Mouse (Mus musculus): ENCODE measurements around the gene Loxl3. TPM values are rescaled to one million over a fixed set of nuclear protein-coding genes. Genes with fewer than 3 reads are reported as not detected.

Gene Loxl3
- polyA plus RNA-seq (2014; fragmentation: Illumina TruSeq; extraction: RNeasy Lipid Tissue Mini Kit (QIAGEN cat#74804); ENCODE audit: low read depth, low replicate concordance) = 1.3 TPM

GRCm38 (mm10) chr6:83033249-83034185, at the start of gene Loxl3, which contains the start of gene Dok1:
Loxl3 (plus strand) TSS chr6:83034173.
Dok1 (minus strand) TSS chr6:83033471.

GRCm38 (mm10) chr6:83054074-83054851, 20.3 kb downstream of the Loxl3 start, which contains the start of gene Aup1:
Aup1 (plus strand) TSS chr6:83054521.

GRCm38 (mm10) chr6:83054871-83055431, 21.0 kb downstream of the Loxl3 start, which contains the start of gene Htra2:
Htra2 (minus strand) TSS chr6:83055273.

GRCm38 (mm10) chr6:83057790-83058189, 23.8 kb downstream of the Loxl3 start, which contains the start of gene Dqx1:
Dqx1 (plus strand) TSS chr6:83057844.

GRCm38 (mm10) chr6:83070247-83070310, 36.1 kb downstream of the Loxl3 start, which contains the start of gene Tlx2:
Tlx2 (minus strand) TSS chr6:83070293.

GRCm38 (mm10) chr6:83077630-83078323, 43.8 kb downstream of the Loxl3 start, which contains the start of gene Pcgf1:
Pcgf1 (plus strand) TSS chr6:83077869.

GRCm38 (mm10) chr6:83086121-83087035, 52.4 kb downstream of the Loxl3 start, which contains the start of gene Lbx2:
Lbx2 (plus strand) TSS chr6:83086367.

GRCm38 (mm10) chr6:83101316-83101687, 67.3 kb downstream of the Loxl3 start, which contains the start of the genes Ccdc142 and Gm42688:
Ccdc142 (plus strand) TSS chr6:83101601.
Gm42688 (plus strand) TSS chr6:83101617.

Other genes with a start within 250 kb of the Loxl3 start
- not detected for gene Sema4f, start 94.4 kb upstream of the Loxl3 start, polyA plus RNA-seq (2014; fragmentation: Illumina TruSeq; extraction: RNeasy Lipid Tissue Mini Kit (QIAGEN cat#74804); ENCODE audit: low read depth, low replicate concordance)
- not detected for gene M1ap, start 87.3 kb upstream of the Loxl3 start, polyA plus RNA-seq (2014; fragmentation: Illumina TruSeq; extraction: RNeasy Lipid Tissue Mini Kit (QIAGEN cat#74804); ENCODE audit: low read depth, low replicate concordance)
- gene Dok1, start 702 bp upstream of the Loxl3 start, polyA plus RNA-seq (2014; fragmentation: Illumina TruSeq; extraction: RNeasy Lipid Tissue Mini Kit (QIAGEN cat#74804); ENCODE audit: low read depth, low replicate concordance) = not detected
- 9.0 TPM for gene Aup1, start 20.3 kb downstream of the Loxl3 start, polyA plus RNA-seq (2014; fragmentation: Illumina TruSeq; extraction: RNeasy Lipid Tissue Mini Kit (QIAGEN cat#74804); ENCODE audit: low read depth, low replicate concordance)
- 3.9 TPM for gene Htra2, start 21.1 kb downstream of the Loxl3 start, polyA plus RNA-seq (2014; fragmentation: Illumina TruSeq; extraction: RNeasy Lipid Tissue Mini Kit (QIAGEN cat#74804); ENCODE audit: low read depth, low replicate concordance)
- gene Dqx1, start 23.7 kb downstream of the Loxl3 start, polyA plus RNA-seq (2014; fragmentation: Illumina TruSeq; extraction: RNeasy Lipid Tissue Mini Kit (QIAGEN cat#74804); ENCODE audit: low read depth, low replicate concordance) = 0.17 TPM
- not detected for gene Tlx2, start 36.1 kb downstream of the Loxl3 start, polyA plus RNA-seq (2014; fragmentation: Illumina TruSeq; extraction: RNeasy Lipid Tissue Mini Kit (QIAGEN cat#74804); ENCODE audit: low read depth, low replicate concordance)
- gene Pcgf1, start 43.7 kb downstream of the Loxl3 start, polyA plus RNA-seq (2014; fragmentation: Illumina TruSeq; extraction: RNeasy Lipid Tissue Mini Kit (QIAGEN cat#74804); ENCODE audit: low read depth, low replicate concordance) = 9.9 TPM
- not detected for gene Lbx2, start 52.2 kb downstream of the Loxl3 start, polyA plus RNA-seq (2014; fragmentation: Illumina TruSeq; extraction: RNeasy Lipid Tissue Mini Kit (QIAGEN cat#74804); ENCODE audit: low read depth, low replicate concordance)
- not detected for gene Ccdc142, start 67.4 kb downstream of the Loxl3 start, polyA plus RNA-seq (2014; fragmentation: Illumina TruSeq; extraction: RNeasy Lipid Tissue Mini Kit (QIAGEN cat#74804); ENCODE audit: low read depth, low replicate concordance)
- 1.6 TPM for gene Gm42688, start 67.4 kb downstream of the Loxl3 start, polyA plus RNA-seq (2014; fragmentation: Illumina TruSeq; extraction: RNeasy Lipid Tissue Mini Kit (QIAGEN cat#74804); ENCODE audit: low read depth, low replicate concordance)
- gene Mrpl53, start 74.9 kb downstream of the Loxl3 start, polyA plus RNA-seq (2014; fragmentation: Illumina TruSeq; extraction: RNeasy Lipid Tissue Mini Kit (QIAGEN cat#74804); ENCODE audit: low read depth, low replicate concordance) = 40.2 TPM
- 3.9 TPM for gene Mogs, start 81.3 kb downstream of the Loxl3 start, polyA plus RNA-seq (2014; fragmentation: Illumina TruSeq; extraction: RNeasy Lipid Tissue Mini Kit (QIAGEN cat#74804); ENCODE audit: low read depth, low replicate concordance)
- 5.9 TPM for gene Wbp1, start 87.4 kb downstream of the Loxl3 start, polyA plus RNA-seq (2014; fragmentation: Illumina TruSeq; extraction: RNeasy Lipid Tissue Mini Kit (QIAGEN cat#74804); ENCODE audit: low read depth, low replicate concordance)
- gene Ino80b, start 91.3 kb downstream of the Loxl3 start, polyA plus RNA-seq (2014; fragmentation: Illumina TruSeq; extraction: RNeasy Lipid Tissue Mini Kit (QIAGEN cat#74804); ENCODE audit: low read depth, low replicate concordance) = not detected
- gene Rtkn, start 101.3 kb downstream of the Loxl3 start, polyA plus RNA-seq (2014; fragmentation: Illumina TruSeq; extraction: RNeasy Lipid Tissue Mini Kit (QIAGEN cat#74804); ENCODE audit: low read depth, low replicate concordance) = 0.58 TPM
- gene Wdr54, start 122.2 kb downstream of the Loxl3 start, polyA plus RNA-seq (2014; fragmentation: Illumina TruSeq; extraction: RNeasy Lipid Tissue Mini Kit (QIAGEN cat#74804); ENCODE audit: low read depth, low replicate concordance) = 0.41 TPM
- gene 1700003E16Rik, start 122.2 kb downstream of the Loxl3 start, polyA plus RNA-seq (2014; fragmentation: Illumina TruSeq; extraction: RNeasy Lipid Tissue Mini Kit (QIAGEN cat#74804); ENCODE audit: low read depth, low replicate concordance) = not detected
- 14.2 TPM for gene Dctn1, start 131.7 kb downstream of the Loxl3 start, polyA plus RNA-seq (2014; fragmentation: Illumina TruSeq; extraction: RNeasy Lipid Tissue Mini Kit (QIAGEN cat#74804); ENCODE audit: low read depth, low replicate concordance)
- not detected for gene Slc4a5, start 185.7 kb downstream of the Loxl3 start, polyA plus RNA-seq (2014; fragmentation: Illumina TruSeq; extraction: RNeasy Lipid Tissue Mini Kit (QIAGEN cat#74804); ENCODE audit: low read depth, low replicate concordance)

Measured in adrenal gland, adult 10 weeks (tissue).